Mouse (Mus musculus) gonadal fat pad, adult 2 months (tissue): ENCODE results near the gene Chka. TPM values are rescaled to one million over a fixed set of nuclear protein-coding genes. Genes with fewer than 3 reads are reported as not detected.

Experiments used
- DNase-seq: peaks from one replicate; pipeline ENCODE4 v3.0.0-alpha.2; 2012; ENCODE audit warnings: low read depth
- polyA plus RNA-seq: library from polyadenylated mRNA; depleted of rRNA; stranded (reverse); fragments of >200 nt; gene quantifications from 2 replicates; pipeline ENCODE4 v1.2.3, GENCODE M21; 2012

Chka gene
- polyA plus RNA-seq, 1 experiment, result 53.3 TPM

- DNase-seq, result no peak
Measured at GRCm38 (mm10) chr19:3846676-3847604, 4.6 kb upstream of the Chka start.

DNA sequence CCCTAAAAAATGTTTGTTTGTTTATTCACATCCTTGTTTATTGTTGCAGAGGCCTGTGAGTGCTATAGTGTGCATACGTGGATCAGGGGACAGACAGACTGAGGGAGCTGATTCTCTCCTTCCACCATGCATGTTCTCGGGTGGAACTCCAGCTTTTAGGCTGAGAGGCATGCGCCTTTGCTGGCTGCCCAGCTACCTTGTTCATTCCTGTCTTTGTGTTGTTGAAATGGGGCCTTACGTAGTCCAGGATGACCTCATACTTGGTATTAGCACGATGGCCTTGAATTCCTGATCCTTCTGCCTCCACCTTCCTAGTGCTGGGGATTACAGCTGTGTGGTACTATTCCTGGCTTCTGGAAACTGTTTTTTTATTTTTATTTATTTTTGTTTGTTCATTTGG is 3.9 kb upstream of the Chka start:
- no peak for DNase-seq

DNA sequence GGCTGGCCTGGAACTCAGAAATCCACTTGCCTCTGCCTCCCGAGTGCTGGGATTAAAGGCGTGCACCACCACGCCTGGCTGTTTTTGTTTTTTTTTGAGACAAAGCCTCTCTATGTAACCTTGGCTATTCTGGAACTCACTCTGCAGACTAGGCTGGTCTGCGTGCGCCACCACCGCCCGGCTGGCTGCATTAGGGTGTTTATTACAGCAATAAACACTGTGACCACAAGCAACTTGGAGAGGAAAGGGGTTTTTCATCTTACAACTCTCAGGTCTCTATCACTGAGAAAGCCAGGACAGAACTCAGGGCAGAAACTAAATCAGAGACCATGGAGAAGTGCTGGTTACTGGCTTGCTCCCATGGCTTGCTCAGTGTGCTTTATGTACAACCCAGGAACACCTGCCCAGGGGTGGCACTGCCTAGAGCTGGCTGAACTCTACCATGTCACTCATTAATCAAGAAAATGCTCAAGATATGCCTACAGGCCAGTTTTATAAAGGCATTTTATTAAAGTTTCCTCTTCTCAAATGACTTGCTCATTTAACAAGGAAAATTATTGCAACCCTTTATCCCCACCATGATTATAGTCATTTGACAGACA is 3.3 kb upstream of the Chka start:
- DNase-seq, result no peak

- no peak for DNase-seq
Measured at GRCm38 (mm10) chr19:3849251-3849650, 2.3 kb upstream of the Chka start.

DNA sequence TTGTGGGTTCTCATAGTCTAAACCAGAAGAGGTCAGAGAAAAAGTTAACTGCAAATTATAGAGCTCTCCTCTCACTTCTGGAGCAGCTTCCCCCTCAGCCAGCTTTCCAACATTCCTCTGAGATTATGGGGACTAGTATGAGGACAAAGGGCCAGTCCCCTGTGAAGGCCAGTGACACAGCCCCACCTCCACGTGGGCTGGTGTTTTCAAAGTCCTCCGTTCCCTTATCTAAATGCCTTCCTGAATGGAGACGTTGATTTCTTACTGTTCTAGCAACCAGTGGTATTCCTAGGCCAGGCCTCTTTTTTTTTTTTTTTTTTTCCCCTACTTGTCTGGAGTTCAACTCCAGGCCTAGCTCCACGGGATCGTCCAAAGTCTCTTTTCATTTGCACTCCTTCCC is 1.5 kb upstream of the Chka start:
- DNase-seq, result no peak

GRCm38 (mm10) chr19:3850847-3851469 is 615 bp upstream of the Chka start:
- no peak for DNase-seq

- DNase-seq, result no peak
Measured at GRCm38 (mm10) chr19:3851979-3852681, 557 bp downstream of the Chka start.

DNA sequence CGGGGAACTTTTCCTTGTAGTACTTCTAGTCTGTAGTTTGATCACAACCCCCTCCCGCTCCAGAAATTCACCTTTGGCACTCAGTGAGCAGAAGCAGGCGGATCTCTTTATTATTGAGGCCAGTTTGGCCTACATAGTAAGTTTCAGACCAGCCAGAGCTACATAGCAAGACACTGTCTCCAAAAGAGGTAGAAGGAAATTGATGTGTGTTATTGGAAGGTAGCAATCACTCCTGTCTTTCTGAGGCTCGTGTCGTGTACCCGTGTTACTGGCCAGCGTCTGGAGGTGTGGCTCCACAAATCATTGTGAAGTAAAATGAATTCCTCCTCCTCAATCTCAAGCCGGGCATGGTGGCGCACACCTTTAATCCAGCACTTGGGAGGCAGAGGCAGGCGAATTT is 1.5 kb downstream of the Chka start:
- DNase-seq, result no peak

DNA sequence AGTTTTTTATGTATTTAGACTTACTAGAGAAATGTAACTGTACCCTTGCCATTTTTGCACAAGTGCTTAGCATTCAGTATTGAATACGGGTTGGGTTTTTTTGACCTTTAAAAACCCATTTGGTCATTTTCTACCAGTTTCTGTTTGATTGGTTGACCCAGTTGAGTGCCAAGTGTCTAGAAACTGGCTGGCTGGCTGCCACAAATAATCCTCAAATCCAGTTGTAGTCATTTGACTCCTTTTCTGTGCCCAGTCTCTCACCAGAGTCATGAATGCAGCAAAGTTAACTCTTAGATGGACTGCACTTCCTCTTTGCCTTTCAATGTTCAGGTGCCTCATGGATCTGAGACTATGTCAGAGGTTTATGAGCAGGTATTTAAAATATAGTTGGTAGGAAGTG is 2.3 kb downstream of the Chka start:
- no peak for DNase-seq

DNA sequence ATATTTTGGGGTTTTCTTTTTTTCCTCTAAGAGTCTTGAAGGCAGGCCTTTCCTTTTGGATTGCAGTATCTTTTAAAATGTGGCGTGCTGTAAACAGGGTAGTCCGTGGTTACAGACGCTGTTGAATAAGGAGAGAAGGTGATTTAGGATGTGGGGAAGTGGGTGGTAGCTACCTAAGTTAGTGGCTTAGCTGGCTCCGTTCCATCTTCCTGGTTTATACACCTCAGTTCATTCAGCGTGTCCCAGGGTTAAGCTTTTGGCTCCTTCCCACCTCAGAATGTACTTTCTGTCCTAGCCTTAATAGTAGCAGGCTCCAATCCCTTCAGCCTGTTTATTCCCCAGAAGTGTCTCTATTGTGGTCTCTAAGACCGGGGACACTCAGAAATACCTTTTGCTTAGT is 3.5 kb downstream of the Chka start:
- DNase-seq, result no peak

- DNase-seq, result no peak
Measured at GRCm38 (mm10) chr19:3855601-3856000, 4.0 kb downstream of the Chka start.

- no peak for DNase-seq
Measured at GRCm38 (mm10) chr19:3857220-3857619, 5.6 kb downstream of the Chka start.

DNA sequence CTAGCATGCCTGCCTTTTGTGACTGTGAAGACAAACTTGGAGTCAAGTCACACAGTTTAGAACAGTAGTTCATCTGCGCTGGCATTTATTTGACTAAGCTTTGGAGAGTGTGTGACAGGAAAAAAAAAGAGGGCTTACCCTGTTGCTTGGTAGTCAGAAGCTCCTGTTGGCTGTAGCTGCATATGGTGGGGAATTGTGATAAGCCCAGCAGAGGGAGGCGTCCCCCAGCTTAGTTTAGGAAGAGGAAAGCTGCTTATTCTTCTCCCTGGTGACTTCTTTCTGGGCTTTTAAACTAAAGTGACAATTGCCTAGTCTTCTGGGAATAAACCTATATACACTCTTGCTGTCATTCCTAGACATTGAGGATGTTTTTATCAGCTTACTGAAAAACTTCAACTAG is 11.1 kb downstream of the Chka start:
- DNase-seq, result no peak

DNA sequence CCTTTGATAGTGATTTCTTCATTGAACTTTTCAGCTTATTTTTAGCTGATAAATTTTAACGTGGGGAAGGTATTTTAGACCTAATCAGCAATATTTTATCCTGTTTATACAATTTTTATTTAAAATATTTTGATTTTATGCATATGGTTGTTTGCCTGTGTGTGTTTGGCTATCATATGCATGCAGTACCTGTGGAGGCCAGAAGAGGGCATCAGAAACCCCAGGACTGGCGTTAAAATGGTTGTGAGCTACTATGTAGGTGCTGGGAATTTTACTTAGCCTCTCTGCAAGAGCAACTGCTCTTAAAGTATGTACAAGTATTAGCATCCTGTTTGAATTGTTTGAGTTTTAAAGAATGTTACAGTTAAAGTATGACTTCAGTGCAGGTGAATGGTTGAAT is 13.4 kb downstream of the Chka start:
- no peak for DNase-seq

- DNase-seq, result no peak
Measured at GRCm38 (mm10) chr19:3868290-3868689, 16.7 kb downstream of the Chka start.

- no peak for DNase-seq
Measured at GRCm38 (mm10) chr19:3871468-3871867, 19.9 kb downstream of the Chka start.

DNA sequence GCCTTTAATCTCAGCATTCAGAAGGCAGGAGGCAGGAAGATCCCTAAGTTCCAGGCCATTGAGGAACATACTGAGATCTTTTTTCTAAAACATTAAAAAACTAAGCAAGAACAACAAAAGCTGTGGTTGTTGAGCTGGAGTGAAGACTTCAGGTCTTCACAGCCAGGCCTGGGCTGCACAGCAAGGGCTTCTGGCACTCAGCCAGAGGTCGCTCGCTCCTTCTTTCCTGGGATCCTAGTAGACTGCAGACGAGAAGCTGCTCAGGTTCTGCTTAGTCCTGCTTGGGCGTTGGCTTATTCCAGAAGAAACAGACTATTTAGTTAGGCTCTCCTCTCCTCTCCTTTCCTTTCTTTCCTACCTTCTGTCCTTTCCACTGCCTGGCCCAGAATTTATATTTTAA is 20.8 kb downstream of the Chka start:
- no peak for DNase-seq

GRCm38 (mm10) chr19:3875045-3875444 is 23.5 kb downstream of the Chka start:
- no peak for DNase-seq

DNA sequence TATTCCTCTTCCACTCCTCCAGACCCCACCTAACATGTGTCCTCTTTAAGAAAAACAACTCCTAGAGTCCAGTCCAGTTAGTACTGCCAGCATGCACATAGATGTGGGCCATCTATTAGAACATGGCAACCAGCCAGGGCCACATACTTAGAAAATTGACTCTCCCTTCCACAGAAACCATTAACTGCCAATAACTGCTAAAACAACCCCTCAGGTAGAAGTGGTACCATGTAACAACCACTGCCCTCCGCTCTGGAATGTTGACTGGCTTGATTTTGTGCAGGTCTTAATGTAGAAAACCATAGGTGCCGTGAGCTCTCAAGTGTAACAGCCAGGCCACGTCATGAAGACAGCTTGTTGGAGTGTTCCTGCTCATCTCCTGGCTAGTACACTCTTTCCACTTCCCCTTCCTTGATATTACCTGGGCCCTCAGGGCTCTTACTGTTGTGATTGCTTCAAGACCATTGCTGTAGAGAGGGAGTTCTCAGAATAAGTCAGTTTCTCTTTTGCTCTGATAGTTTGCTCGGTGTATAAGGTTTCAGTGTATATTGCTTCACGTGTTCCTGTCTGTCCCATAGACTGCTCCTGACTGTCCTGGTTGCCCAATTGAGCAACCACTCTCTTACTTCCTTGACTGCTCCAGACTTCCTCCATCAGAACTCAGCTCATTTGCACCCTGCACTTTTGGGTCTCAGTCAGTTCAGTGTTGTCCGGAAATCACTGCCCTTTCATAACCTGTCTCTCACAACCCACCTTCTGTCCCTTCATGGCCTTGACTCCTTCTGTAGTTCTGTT is 28.7 kb downstream of the Chka start:
- no peak for DNase-seq

GRCm38 (mm10) chr19:3882214-3882613 is 30.6 kb downstream of the Chka start:
- no peak for DNase-seq

GRCm38 (mm10) chr19:3884325-3884990 is 32.9 kb downstream of the Chka start:
- DNase-seq, result no peak
